Mouse (Mus musculus) layer of hippocampus, adult 2 months (tissue): ENCODE data around the gene Sept9. TPM values are rescaled to one million over a fixed set of nuclear protein-coding genes. Genes with fewer than 3 reads are reported as not detected.

Source experiments
- DNase-seq, 2 experiments: peaks; one replicate each; pipeline ENCODE4 v3.0.0; 2022; ENCODE audit warnings: low spot score in 2 of 2
- H3K27ac ChIP-seq: fragments of 200-600 bp; 2 replicates; pipeline ENCODE4 v1.8.1; 2022
- H3K4me3 ChIP-seq: fragments of 200-600 bp; 2 replicates; pipeline ENCODE4 v1.8.1; 2022; ENCODE audit warnings: mild to moderate bottlenecking
- CTCF ChIP-seq: fragments of 200-600 bp; conservative IDR thresholded peaks from 2 replicates; pipeline ENCODE4 v1.8.1; 2022; ENCODE audit warnings: antibody characterized with exemption, mild to moderate bottlenecking, moderate library complexity
- total RNA-seq, 2 experiments: library from RNA; stranded (reverse); gene quantifications; 2 replicates each; pipeline ENCODE4 v1.2.3; 2021

Sept9 gene
- total RNA-seq, 2 experiments from 2014 or later, result 102 to 114 TPM

GRCm38 (mm10) chr11:117163098-117163497 is 36.4 kb upstream of the Sept9 start:
- no peak for DNase-seq
- TF ChIP-seq CTCF, result no peak
- no peak overlapping the region for H3K27ac ChIP-seq
- H3K4me3 ChIP-seq, result no peak overlapping the region

DNA sequence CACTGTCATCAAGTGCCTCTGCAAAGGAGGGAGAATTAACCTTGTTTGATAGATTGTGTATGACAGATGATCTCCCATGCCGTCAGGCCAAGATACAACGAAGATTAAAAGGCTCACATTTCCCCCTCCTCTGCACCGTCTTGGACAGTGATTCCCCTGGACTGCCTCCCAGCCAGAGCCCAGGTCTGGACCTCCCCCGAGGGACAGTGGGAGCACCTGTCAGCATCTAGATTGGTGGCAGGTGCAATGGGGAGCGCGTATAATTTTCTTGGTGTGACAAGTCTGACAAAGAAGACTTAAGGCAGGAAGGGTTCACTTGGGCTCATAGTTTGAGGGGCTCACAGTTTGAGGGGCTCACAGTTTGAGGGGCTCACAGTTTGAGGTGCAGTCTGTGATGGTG is 35.7 kb upstream of the Sept9 start:
- DNase-seq, result no peak
- Histone ChIP-seq H3K4me3 (no peak overlapping the region), H3K27ac (no peak overlapping the region)
- TF ChIP-seq CTCF, result no peak

- H3K27ac ChIP-seq, result peak overlapping the region; percentile 56
- no peak for DNase-seq
- no peak for TF ChIP-seq CTCF
- no peak overlapping the region for H3K4me3 ChIP-seq
Observed at GRCm38 (mm10) chr11:117168278-117169087, 31.0 kb upstream of the Sept9 start.

DNA sequence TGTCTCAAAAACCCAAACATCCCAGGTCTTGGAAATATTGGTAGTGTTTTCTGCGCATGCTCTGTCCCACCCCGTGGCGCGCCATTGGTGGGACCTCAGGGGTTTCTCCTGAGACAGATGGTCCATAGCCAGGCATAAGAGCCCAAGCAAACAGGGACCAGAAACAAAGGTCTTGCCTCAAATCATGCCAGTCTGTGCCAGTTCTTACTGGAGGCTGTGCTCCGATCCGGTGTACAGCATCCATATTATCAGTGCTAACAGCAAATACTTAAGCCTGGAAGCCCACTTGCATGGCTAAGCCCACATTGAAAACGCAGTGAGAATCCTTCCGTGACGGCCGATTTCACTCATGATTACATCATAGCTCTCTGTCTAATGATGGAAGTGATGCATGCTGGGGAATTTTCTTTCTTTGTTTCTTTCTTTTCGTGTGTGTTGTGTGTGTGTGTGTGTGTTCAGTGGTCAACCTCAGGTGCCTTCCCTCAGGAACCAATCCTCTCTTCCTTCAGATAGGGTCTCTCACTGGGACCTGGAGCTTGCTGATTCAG is 30.3 kb upstream of the Sept9 start:
- DNase-seq, result no peak
- Histone ChIP-seq H3K4me3 (no peak overlapping the region), H3K27ac (peak overlapping the region; percentile 56)
- TF ChIP-seq CTCF, result no peak

DNA sequence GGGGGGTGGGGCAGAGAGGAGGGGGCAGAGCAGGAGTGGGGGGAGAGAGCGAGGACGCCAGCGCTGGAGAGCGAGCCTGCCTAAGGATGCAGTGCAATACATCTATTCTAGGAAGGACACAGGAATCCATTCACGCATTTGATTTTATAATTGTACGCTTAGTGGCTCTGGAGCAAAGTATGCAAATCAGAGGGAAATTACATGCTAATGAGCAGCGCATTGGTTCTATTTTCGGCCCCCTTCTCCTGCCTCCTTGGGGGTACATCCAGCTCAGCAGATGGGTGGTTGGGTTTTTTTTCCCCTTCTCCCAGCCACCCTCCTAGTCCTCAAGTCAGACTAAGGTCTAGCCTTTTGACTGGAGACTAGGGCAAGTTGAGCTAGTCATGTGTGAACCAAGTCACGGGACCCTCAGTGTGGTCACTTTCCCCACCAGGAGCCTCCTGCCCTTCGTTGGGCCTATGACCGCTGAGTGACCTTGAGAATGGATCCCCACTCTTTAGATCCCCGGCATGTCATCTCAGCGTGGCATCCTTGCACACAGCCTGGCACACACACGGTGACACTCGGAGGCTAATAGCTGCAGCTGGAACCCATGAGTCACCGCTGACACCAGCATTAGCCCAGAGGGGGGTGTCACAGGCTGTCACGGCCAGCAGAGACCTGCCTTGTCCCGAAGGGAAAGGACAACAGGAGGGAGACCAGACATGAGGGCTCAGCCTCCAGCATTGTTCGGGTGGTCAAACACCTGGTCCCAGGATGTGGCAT is 29.5 kb upstream of the Sept9 start:
- no peak overlapping the region for H3K4me3 ChIP-seq
- TF ChIP-seq CTCF, result no peak
- peak in 1 of 2 experiments; percentile 69 for DNase-seq
- H3K27ac ChIP-seq, result peak overlapping the region; percentile 82

DNA sequence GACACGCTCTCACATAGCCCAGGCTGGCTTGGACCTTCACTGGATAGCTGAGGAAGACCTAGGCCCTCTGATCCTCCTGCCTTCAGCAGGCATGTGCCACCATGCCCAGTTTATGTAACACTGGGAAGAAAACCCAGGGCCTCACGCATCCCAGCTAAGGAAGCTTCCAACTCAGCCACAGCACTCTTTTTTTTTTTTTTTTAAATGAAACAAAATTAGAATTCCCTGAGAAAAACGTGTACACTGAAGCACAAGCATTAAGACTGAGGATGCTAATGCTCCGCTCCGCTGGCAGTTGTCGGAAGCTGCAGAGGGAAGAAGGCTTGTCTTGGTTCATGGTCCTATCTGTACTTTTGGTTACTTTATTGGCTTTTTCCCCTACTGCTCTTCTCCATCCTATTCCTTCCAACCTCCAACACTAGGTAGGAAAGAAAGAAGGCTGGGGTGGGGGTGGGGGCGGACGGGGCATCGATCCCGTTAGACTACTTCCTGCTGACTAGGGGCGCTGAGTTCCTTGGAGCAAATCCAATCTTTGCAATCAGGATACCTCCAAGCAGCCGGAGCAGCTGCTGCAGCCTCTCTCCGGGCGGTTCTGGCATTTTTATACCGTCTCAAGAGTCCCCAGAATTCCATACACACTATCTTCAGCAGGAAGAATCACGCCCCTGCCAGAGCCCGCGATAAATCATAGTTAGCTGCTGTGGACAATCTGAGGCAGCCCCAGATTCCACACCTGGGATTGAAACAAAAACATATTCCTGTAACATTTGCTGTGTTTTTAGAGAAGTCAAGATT is 25.2 kb upstream of the Sept9 start:
- TF ChIP-seq CTCF, result no peak
- no peak for DNase-seq
- Histone ChIP-seq H3K4me3 (peak overlapping the region; percentile 13; the same call in 1 of the 2 replicates), H3K27ac (peak overlapping the region; percentile 81)

DNA sequence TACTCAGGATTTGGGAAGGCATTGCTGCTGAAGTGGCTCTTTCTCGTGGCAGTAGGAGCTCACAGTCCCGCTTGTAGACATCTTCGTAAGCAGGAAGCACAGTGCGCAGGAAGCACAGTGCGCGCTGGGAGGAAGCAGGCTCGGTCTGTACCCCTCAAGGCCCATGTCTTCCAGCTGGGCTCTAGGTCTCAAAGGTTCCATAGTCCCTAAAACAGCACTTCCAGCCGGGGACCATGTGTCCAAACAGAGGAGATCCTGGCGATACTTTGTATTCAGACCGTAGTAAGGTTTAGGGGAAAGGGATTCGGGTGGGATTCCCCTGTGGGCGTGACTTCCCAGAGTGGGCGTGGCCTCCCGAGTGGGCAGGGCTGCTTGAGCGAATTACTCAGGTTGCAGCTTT is 24.5 kb upstream of the Sept9 start:
- DNase-seq, result no peak
- Histone ChIP-seq H3K4me3 (peak overlapping the region; percentile 13; the same call in 1 of the 2 replicates), H3K27ac (peak overlapping the region; percentile 81)
- TF ChIP-seq CTCF, result no peak

DNA sequence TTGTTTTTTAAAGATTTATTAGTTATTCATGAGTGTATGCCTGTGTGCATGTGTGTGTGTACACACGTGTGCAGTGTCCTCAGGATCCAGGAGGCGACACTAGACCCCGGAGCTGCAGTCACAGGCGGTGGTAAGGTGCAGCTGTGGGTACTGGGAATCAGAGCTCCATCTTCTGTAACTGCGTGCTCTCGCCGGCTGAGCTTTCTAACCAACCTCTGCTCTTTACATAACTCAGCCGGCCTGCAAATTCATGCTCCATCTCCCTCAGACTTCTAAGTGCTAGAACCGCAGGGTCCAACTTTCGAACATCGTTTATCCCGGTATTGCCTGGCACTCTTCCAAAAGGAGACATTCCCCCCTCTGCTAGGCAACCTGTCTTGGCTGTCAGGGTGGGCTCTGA is 24.0 kb upstream of the Sept9 start:
- DNase-seq, result no peak
- peak overlapping the region; percentile 81 for H3K27ac ChIP-seq
- H3K4me3 ChIP-seq, result no peak overlapping the region
- TF ChIP-seq CTCF, result no peak

DNA sequence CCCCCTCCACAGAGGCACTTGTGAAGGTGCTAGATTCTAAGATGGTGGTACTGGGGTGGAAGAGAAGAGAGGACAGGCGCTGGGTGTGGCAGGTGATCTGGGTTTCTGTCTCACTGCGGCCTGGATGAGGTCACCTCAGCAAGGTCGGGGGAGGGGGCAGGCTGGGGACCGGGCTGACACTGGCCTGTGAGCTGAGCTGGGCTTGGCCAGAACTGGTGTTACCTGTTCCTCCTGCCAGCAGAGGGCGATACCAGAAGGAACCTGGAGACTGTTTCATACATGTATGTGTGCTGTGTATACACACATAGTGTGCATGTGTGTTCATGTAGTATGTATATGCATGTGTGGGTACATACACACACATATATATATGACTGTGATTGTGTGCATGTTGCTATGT is 23.2 kb upstream of the Sept9 start:
- Histone ChIP-seq H3K27ac (peak overlapping the region; percentile 81; the same call in 1 of the 2 replicates), H3K4me3 (no peak overlapping the region)
- DNase-seq, result peak in 1 of 2 experiments; percentile 25
- TF ChIP-seq CTCF, result peak; percentile 76

- TF ChIP-seq CTCF, result no peak
- DNase-seq, result no peak
- H3K4me3 ChIP-seq, result no peak overlapping the region
- H3K27ac ChIP-seq, result no peak overlapping the region
Observed at GRCm38 (mm10) chr11:117176900-117177299, 22.6 kb upstream of the Sept9 start.

DNA sequence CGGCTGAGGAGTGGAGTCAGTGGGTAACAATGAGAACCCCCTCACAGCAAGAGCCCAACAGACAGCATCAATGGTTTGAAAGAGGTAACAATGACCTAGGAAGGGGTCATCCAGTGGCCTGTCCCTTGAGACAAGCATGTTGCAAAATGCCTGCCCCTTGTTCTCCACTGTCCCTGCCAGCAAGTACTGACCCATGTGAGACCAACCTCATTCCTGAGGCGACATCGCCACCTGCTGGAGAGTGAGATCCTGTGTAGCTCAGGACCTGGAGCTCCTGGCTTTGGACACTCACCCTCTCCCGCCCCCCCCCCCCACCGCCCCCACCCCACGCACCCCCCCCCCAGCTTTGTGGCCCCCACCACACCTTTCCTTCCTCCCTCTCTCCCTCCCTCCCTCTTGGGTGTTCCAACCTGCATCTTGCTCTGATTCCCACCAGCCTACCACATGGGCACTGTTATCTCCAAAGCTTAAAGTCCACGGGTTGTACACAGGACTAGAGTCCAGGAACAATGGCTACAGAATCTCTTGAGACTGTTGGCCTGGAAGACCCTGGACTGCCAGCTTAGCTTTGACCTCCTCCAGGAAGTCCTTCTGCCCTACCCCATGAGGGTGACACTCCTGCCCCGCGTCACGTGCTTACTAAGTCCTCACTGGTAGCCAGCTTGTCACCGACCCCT is 22.0 kb upstream of the Sept9 start:
- peak; percentile 73 for TF ChIP-seq CTCF
- H3K4me3 ChIP-seq, result no peak overlapping the region
- H3K27ac ChIP-seq, result no peak overlapping the region
- DNase-seq, result peak; percentile 88 to 93

DNA sequence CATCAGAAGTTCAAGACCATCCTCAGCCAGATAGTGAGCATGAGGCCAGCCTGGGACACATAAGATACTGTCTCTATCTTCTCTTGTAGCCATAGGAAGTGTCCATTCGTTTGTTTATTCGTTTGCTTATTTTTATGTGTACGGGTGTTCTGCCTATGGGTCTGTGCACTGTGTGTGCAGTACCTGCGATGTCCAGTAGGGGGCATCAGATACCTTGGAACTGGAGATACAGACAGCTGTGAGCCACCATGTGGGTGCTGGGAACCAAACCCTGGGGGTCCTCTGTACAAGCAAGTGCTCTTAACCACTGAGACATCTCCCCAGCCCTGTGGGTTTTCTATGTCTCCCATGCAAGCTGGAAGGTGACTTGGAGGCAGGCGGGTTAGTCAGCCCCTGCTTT is 19.6 kb upstream of the Sept9 start:
- DNase-seq, result no peak
- no peak overlapping the region for H3K4me3 ChIP-seq
- H3K27ac ChIP-seq, result no peak overlapping the region
- TF ChIP-seq CTCF, result peak; percentile 70
